Mouse (Mus musculus) hindbrain, embryonic 11.5 days (tissue): ENCODE results near the gene Poc1b. TPM values are rescaled to one million over a fixed set of nuclear protein-coding genes. Genes with fewer than 3 reads are reported as not detected.

ENCODE experiments used
- ATAC-seq: fragments of 200-750 bp; cut with Nextera tagmentation; 2 replicates; pipeline ENCODE4 v1.8.0; 2017; ENCODE audit warnings: mild to moderate bottlenecking, moderate TSS enrichment, moderate library complexity; ENCODE audit not compliant: low FRiP score
- DNase-seq: peaks from one replicate; pipeline ENCODE4 v3.0.0-alpha.2; 2015; ENCODE audit warnings: low spot score
- H3K27ac ChIP-seq: fragments of 300-500 bp; sonication (generic); 2 replicates; pipeline ENCODE4 v1.5.1; 2014; ENCODE audit warnings: mild to moderate bottlenecking, low read depth, low read length
- H3K27me3 ChIP-seq: fragments of 300-500 bp; sonication (generic); 2 replicates; pipeline ENCODE4 v1.6.1; 2014; ENCODE audit warnings: mild to moderate bottlenecking, low read length, moderate library complexity, mixed read lengths; ENCODE audit not compliant: control insufficient read depth, insufficient read depth
- H3K36me3 ChIP-seq: fragments of 300-500 bp; sonication (generic); 2 replicates; pipeline ENCODE4 v1.6.1; 2014; ENCODE audit warnings: mild to moderate bottlenecking, low read length, moderate library complexity, mixed read lengths; ENCODE audit not compliant: control insufficient read depth, insufficient read depth
- H3K4me1 ChIP-seq: fragments of 300-500 bp; sonication (generic); replicated peaks from 2 replicates; pipeline ENCODE4 v1.6.1; 2014; ENCODE audit warnings: low read length, mixed read lengths; ENCODE audit not compliant: control insufficient read depth, insufficient read depth
- H3K4me2 ChIP-seq: fragments of 300-500 bp; sonication (generic); replicated peaks from 2 replicates; pipeline ENCODE4 v1.6.1; 2014; ENCODE audit warnings: mild to moderate bottlenecking, low read depth, low read length
- H3K4me3 ChIP-seq: fragments of 300-500 bp; sonication (generic); 2 replicates; pipeline ENCODE4 v1.5.1; 2014; ENCODE audit warnings: low read depth, low read length
- H3K9ac ChIP-seq: fragments of 300-500 bp; sonication (generic); 2 replicates; pipeline ENCODE4 v1.6.1; 2014; ENCODE audit warnings: low read depth, low read length
- H3K9me3 ChIP-seq: fragments of 300-500 bp; sonication (generic); 2 replicates; pipeline ENCODE4 v1.6.1; 2016; ENCODE audit warnings: low read length; ENCODE audit not compliant: control insufficient read depth
- WGBS: fragments of 180-500 bp; shearing (Covaris S2); extraction: QIAGEN DNeasy Blood & Tissue Kit; methylation state at CpG from one replicate; pipeline ENCODE4 v1.1.7; 2014; 5-methylcytosine and 5-hydroxymethylcytosine counted together
- polyA plus RNA-seq: library from polyadenylated mRNA; unstranded; fragments of >200 nt; fragmentation: Nextera tagmentation; extraction: Ambion mirVana; gene quantifications from 2 replicates; pipeline ENCODE4 v1.2.1, GENCODE M21; 2014

Gene Poc1b
- polyA plus RNA-seq, result 26.5 and 34.1 TPM in 2 replicates

DNA sequence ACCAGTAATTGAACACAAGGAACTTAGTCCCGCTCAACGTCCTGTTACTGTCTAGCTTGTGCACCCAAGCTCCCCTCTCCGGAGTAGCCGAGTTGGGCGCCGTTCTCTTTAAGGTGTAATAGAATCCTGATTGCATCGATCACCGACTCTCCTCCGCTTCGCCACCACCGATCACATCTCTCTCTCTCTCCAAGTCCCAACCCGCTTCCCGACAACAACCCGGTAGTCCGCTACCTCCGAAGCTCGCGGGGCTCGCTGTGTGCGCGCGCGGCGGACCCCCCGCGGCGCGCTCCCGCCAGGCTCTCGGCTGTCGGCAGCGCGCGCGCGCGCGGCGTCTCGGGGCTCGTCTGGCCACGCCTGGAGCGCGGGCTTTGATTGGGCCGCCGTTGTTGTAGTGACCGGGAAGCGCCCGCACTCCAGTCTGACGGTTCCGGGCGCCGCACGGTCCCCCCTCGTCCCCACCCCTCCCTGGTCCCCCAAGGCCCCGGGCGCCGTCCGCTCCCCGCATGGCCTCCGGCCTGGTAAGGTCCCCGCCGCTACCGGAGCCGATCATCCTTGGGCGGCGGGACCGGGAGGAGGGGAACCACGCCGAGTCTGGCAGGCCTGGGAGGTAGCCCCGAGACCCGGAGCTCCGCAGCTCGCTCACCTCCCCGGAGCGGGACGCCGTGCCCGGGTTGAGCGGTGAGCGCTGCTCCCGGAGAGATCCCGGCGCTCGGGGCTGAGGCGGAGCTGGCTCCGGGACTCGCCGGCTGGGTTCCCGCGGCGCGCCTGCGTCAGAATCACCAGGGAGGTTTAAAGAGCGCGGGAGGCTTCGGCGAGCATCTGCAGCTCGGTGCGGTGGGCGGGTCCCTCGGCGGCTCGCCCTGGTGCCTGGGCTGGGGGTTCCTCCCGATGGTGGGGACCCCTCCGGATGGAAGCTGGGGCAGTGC, at the start of gene Poc1b:
Gene Poc1b, plus strand, starts transcription at position 334 of the 929 bp plus-strand sequence.
- Histone ChIP-seq H3K27ac (peak within 1 kb of the TSS; percentile 82), H3K36me3 (peaks cover 8% of the 10 kb centered on the region; the same call in 1 of the 2 replicates), H3K9ac (peak within 1 kb of the TSS; percentile 84), H3K27me3 (no peaks in the 10 kb centered on the region), H3K4me2 (peak within 1 kb of the TSS; percentile 88), H3K4me1 (no peaks in the 10 kb centered on the region; the same call in 1 of the 2 replicates), H3K4me3 (peak within 1 kb of the TSS; percentile 83), H3K9me3 (no peaks in the 10 kb centered on the region)
- under 1% methylated on average over 82 of the region's 106 CpGs for WGBS
- DNase-seq (peak; percentile 93), ATAC-seq (peak; percentile 95)

DNA sequence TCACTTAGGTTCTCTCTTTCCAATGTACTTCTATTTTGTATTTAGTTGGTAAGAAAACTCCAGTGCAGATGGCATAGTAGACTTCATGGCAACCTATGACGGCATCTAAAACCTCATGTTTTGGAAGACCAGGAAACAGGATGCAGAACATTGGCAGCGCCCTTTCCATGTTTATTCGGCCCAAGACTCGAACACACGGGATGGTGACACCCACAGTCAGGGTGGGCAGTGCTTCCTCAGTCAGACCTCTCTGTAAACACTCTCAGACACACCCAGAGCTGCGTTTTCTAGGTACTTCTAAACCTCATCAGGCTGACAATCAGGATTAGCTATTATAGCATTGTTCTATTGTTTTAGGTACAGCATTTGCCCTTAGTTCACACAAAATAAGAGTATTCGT, 46.2 kb upstream of the Poc1b start:
- no peaks in the 10 kb centered on the region for H3K36me3 ChIP-seq
- no peaks in the 10 kb centered on the region for H3K27me3 ChIP-seq
- no peak overlapping the region for H3K27ac ChIP-seq
- H3K4me1 ChIP-seq, result no peaks in the 10 kb centered on the region
- WGBS, result 94% methylated on average over 7 of the region's 7 CpGs
- no peak overlapping the region for H3K4me3 ChIP-seq
- DNase-seq, result no peak
- H3K4me2 ChIP-seq, result no peak overlapping the region
- ATAC-seq, result no peak
- H3K9me3 ChIP-seq, result no peaks in the 10 kb centered on the region
- H3K9ac ChIP-seq, result no peak overlapping the region

DNA sequence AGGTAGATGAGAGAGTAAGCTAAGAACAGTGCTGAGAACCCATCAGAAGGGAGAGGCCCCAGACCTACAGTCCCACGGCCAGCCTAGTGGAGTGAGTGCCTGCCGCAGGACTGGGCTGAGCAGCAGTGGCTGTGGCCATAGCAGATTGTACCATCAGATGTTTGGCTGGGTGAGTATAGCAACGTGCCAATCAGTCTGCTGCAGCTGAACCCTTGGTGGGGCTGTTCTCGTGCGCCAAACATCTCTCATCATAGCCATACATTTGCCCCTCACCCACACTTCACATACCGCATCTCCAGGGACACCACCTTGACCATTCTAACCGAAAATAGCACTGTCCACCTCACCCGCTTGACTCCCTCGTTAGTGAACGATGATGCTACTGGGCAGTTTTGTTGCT, 45.4 kb upstream of the Poc1b start:
- ATAC-seq, result no peak
- 93% methylated on average over 10 of the region's 10 CpGs for WGBS
- Histone ChIP-seq H3K4me2 (no peak overlapping the region), H3K27me3 (no peaks in the 10 kb centered on the region), H3K4me3 (no peak overlapping the region), H3K4me1 (no peaks in the 10 kb centered on the region), H3K27ac (no peak overlapping the region), H3K36me3 (no peaks in the 10 kb centered on the region), H3K9me3 (no peaks in the 10 kb centered on the region), H3K9ac (no peak overlapping the region)
- no peak for DNase-seq

DNA sequence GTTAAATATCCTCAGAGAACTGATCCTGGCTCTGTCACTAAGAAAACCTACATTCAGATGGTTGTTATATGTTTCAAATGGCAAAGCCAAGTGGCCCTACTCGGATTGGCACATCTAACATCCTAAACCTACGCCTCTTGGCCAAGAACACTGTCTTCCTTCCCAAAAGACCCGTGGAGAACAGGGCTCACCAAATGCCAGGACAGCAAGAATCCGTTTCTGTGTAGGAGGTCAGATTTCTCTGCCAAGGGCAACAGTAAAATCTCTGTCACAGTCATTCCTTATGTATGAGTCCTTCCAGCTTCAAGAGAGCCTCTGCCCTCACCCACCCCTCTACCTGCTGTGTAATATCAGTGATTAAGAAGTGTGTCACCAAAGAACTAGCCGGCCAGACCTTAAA, 44.3 kb upstream of the Poc1b start:
- Histone ChIP-seq H3K36me3 (no peaks in the 10 kb centered on the region), H3K9ac (no peak overlapping the region), H3K4me3 (no peak overlapping the region), H3K9me3 (no peaks in the 10 kb centered on the region), H3K27me3 (no peaks in the 10 kb centered on the region), H3K4me2 (no peak overlapping the region), H3K4me1 (no peaks in the 10 kb centered on the region), H3K27ac (no peak overlapping the region)
- 84% methylated on average over 5 of the region's 5 CpGs for whole genome bisulfite sequencing
- ATAC-seq, result no peak
- no peak for DNase-seq

DNA sequence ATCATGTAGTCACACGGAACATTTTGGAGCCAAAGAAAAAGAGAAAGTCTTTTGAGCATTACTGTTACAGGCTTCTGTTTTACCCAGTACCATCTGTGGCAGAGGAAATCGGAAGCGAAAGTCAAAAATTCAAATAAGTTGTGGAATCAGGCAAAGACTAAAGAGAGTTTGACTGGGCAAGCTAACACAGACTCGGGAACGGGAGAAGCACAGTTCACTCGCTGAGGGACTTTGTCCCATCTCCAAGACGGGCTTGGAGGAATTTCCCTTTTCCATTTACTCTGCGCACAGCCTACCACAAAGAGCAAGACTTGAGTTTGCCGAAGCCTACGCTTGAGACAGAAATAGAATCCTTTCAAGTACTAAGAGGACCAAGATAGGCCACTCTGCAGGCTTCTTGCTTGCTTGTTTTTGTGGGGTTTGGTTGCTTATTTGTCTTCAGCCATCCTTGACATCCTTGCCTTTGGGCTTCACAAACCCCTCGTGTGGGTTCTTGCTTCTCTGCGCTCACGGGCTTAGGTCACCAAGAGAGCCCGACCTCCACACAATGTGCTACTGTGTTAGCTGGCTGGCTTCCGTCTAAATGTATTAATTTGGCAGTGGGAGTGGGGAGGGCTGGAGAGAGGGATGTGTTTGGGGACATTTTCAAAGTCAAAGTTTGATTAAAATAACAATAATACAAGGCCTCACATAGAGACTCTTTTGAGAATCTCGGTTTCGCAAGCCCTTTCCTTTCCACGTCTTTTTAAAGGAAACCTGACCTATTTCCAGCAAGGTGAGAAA, 30.5 kb upstream of the Poc1b start:
- Histone ChIP-seq H3K9ac (no peak overlapping the region), H3K9me3 (no peaks in the 10 kb centered on the region), H3K4me2 (no peak overlapping the region), H3K36me3 (no peaks in the 10 kb centered on the region), H3K27me3 (no peaks in the 10 kb centered on the region), H3K4me3 (no peak overlapping the region), H3K4me1 (no peaks in the 10 kb centered on the region), H3K27ac (no peak overlapping the region)
- DNase-seq (peak; percentile 8), ATAC-seq (no peak)
- WGBS, result 74% methylated on average over 18 of the region's 18 CpGs

DNA sequence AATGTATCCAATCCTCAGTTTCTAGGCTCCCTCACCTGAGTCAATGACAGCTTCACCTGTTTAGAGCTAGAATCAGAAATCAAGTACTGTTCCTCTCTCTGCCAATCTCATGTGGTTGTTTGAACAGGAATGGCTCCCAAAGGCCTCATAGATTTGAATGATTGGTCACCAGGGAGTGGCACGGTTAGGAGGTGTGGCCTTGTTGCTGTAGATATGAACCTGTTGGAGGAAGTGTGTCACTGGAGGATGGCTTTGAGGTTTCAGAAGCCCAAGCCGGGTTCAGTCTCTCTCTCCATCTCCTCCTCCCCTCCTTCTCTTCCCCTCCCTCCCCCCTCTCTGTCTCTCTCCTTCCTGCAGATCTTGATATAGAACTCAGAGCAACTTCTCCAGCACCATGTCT, 28.2 kb upstream of the Poc1b start:
- no peak for DNase-seq
- H3K4me1 ChIP-seq, result no peaks in the 10 kb centered on the region
- H3K4me2 ChIP-seq, result no peak overlapping the region
- no peak for ATAC-seq
- no peaks in the 10 kb centered on the region for H3K27me3 ChIP-seq
- no peak overlapping the region for H3K4me3 ChIP-seq
- no peaks in the 10 kb centered on the region for H3K9me3 ChIP-seq
- no peak overlapping the region for H3K27ac ChIP-seq
- 88% methylated on average over 2 of the region's 2 CpGs for WGBS
- H3K9ac ChIP-seq, result no peak overlapping the region
- no peaks in the 10 kb centered on the region for H3K36me3 ChIP-seq

DNA sequence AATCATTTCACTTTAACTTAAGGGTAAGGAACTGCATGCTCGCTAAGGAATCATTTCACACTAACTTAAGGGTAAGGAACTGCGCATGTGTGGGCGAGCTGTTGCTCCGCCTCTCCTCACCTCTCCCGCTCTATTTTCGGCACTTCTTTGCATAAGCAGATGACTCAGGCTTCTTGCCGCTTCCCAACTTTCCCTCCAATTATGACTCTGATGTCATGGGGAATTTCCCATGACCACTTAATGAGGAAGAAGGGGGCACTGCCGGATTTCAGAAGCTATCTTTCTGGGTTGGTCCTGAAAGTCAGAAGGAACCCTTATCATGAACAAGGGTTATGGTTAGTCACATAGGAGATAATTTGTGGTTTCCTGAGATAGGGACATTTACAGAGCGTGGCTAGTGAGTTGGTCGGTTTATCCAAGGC, 25.3 kb upstream of the Poc1b start:
- no peak overlapping the region for H3K4me2 ChIP-seq
- H3K36me3 ChIP-seq, result no peaks in the 10 kb centered on the region
- H3K9me3 ChIP-seq, result no peaks in the 10 kb centered on the region
- H3K27ac ChIP-seq, result no peak overlapping the region
- H3K4me3 ChIP-seq, result no peak overlapping the region
- ATAC-seq (no peak), DNase-seq (no peak)
- H3K4me1 ChIP-seq, result no peaks in the 10 kb centered on the region
- 91% methylated on average over 10 of the region's 10 CpGs for WGBS
- H3K27me3 ChIP-seq, result no peaks in the 10 kb centered on the region
- H3K9ac ChIP-seq, result no peak overlapping the region

DNA sequence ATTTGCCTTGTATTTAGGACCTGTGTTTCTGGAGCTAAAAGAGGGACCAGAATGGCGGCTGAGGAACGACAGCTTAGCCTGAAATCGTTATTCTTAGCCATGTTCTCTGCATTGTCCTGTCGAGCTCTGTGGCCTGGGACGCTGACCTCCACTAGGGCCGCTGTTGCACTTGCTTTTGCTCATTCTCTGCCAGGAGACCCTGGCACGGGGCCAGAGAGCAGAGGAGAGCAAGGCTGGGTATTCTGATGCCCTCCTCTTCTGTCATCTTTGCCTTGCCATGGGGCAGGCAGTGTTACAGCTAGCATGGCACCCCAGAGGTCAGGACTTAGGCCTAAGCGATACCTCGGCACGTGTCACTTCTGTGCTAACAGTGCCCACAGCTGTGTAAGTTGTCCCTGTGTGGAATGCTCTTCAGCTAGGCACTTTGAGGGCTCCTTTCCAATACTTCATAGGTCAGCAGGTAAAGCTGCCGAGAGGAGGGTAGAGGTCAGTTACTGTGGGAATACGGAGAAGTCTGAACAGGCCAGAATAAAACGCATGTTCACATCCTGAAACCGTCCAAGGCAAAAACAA, 23.3 kb upstream of the Poc1b start:
- no peaks in the 10 kb centered on the region for H3K27me3 ChIP-seq
- 86% methylated on average over 14 of the region's 14 CpGs for WGBS
- H3K27ac ChIP-seq, result no peak overlapping the region
- DNase-seq (no peak), ATAC-seq (no peak)
- no peaks in the 10 kb centered on the region for H3K36me3 ChIP-seq
- no peaks in the 10 kb centered on the region for H3K4me1 ChIP-seq
- H3K4me2 ChIP-seq, result no peak overlapping the region
- H3K9ac ChIP-seq, result no peak overlapping the region
- no peak overlapping the region for H3K4me3 ChIP-seq
- no peaks in the 10 kb centered on the region for H3K9me3 ChIP-seq
